Mouse (Mus musculus) cerebellum, adult 11 months (tissue): ENCODE data around the gene Mpv17l2.

ENCODE experiments used
- DNase-seq: peaks from one replicate; pipeline ENCODE4 v3.0.0; 2022

Gene Mpv17l2

GRCm38 (mm10) chr8:70748246-70749096 lies 12.3 kb downstream of the Mpv17l2 start:
- DNase-seq: no peak

- DNase-seq: no peak
These were observed 13.4 kb downstream of the Mpv17l2 start for GRCm38 (mm10) chr8:70747211-70747890.

GRCm38 (mm10) chr8:70746676-70747075 lies 14.1 kb downstream of the Mpv17l2 start:
- DNase-seq: no peak

- DNase-seq: no peak
These were observed 15.0 kb downstream of the Mpv17l2 start for GRCm38 (mm10) chr8:70745691-70746220.

GRCm38 (mm10) chr8:70744806-70745205 lies 15.9 kb downstream of the Mpv17l2 start:
- DNase-seq: no peak

- no peak for DNase-seq
These were observed 16.8 kb downstream of the Mpv17l2 start for GRCm38 (mm10) chr8:70743656-70744590.

GRCm38 (mm10) chr8:70742981-70743655 lies 17.6 kb downstream of the Mpv17l2 start:
- DNase-seq: no peak

GRCm38 (mm10) chr8:70742176-70742575 lies 18.6 kb downstream of the Mpv17l2 start:
- DNase-seq: no peak

- DNase-seq: no peak
These were observed 19.1 kb downstream of the Mpv17l2 start for GRCm38 (mm10) chr8:70741661-70742060.

GRCm38 (mm10) chr8:70738211-70738610 lies 22.5 kb downstream of the Mpv17l2 start:
- no peak for DNase-seq

GRCm38 (mm10) chr8:70737705-70738104 lies 23.0 kb downstream of the Mpv17l2 start:
- no peak for DNase-seq

- DNase-seq: no peak
These were observed 29.8 kb downstream of the Mpv17l2 start for GRCm38 (mm10) chr8:70730956-70731355.

- DNase-seq: no peak
These were observed 30.8 kb downstream of the Mpv17l2 start for GRCm38 (mm10) chr8:70729808-70730475.

GRCm38 (mm10) chr8:70726721-70727120 lies 34.0 kb downstream of the Mpv17l2 start:
- DNase-seq: no peak

- DNase-seq: no peak
These were observed 34.8 kb downstream of the Mpv17l2 start for GRCm38 (mm10) chr8:70725792-70726447.

GRCm38 (mm10) chr8:70724216-70724615 lies 36.5 kb downstream of the Mpv17l2 start:
- DNase-seq: no peak

GRCm38 (mm10) chr8:70723486-70724210 lies 37.1 kb downstream of the Mpv17l2 start, which contains the start of gene Pde4c:
TSS of gene Pde4c (plus strand) at chr8:70723720.
- DNase-seq: no peak

- no peak for DNase-seq
These were observed 39.1 kb downstream of the Mpv17l2 start for GRCm38 (mm10) chr8:70721601-70722000.

- DNase-seq: peak; percentile 71
These were observed 40.0 kb downstream of the Mpv17l2 start for GRCm38 (mm10) chr8:70720739-70721138.

GRCm38 (mm10) chr8:70719796-70720270 lies 40.9 kb downstream of the Mpv17l2 start:
- no peak for DNase-seq
